Mouse (Mus musculus): Measurements from ENCODE around the gene 1700017N19Rik. TPM values are rescaled to one million over a fixed set of nuclear protein-coding genes. Genes with fewer than 3 reads are reported as not detected.

Gene 1700017N19Rik
- polyA plus RNA-seq, 1 experiment from 2014 or later: not detected

DNA sequence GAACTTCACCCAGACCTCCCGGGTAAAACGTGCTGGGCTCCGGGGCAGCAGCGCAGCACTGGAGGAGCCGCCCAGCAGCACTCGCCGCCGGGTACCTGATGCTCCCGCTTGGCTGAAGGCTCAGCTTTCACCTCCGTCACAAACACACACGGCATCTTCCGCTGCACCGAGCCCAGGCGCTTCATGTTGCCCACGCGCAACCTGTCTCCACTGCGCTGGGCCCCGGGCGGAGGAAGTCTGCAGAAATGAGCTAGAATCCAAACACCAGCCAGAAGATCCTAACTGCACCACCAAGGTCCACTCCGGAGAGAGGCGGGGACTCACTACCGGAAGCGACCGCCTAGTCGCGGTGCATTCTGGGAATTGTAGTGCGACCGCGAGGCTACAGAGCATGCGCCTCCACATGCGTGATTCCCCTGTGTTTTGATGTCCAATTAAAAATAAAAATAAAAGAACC, 1.3 kb upstream of the 1700017N19Rik start:
- peak overlapping the region; percentile 70 for H3K4me3 ChIP-seq (ENCODE audit: low read depth, low read length)
- H3K4me2 ChIP-seq: peak overlapping the region; percentile 66
- H3K27me3 ChIP-seq (ENCODE audit: control insufficient read depth, insufficient read depth, low read length): no peaks in the 10 kb centered on the region
- peak overlapping the region; percentile 35; the same call in 1 of the 2 replicates for H3K27ac ChIP-seq (ENCODE audit: low read depth, low read length)
- no peaks in the 10 kb centered on the region for H3K9me3 ChIP-seq (ENCODE audit: control insufficient read depth, low read length)
- under 1% methylated on average over 31 of the region's 31 CpGs for WGBS
- H3K9ac ChIP-seq (ENCODE audit: low read length): peak overlapping the region; percentile 81
- DNase-seq (ENCODE audit: low spot score, missing footprints) (peak; percentile 99), ATAC-seq (ENCODE audit: low FRiP score) (peak; percentile 99)
- H3K36me3 ChIP-seq (ENCODE audit: control insufficient read depth, insufficient read depth, low read length): no peaks in the 10 kb centered on the region; the same call in 1 of the 2 replicates
- 0 out of 2 replicates have a peak, but pooled peaks cover 3% of the 10 kb centered on the region for H3K4me1 ChIP-seq (ENCODE audit: control insufficient read depth, insufficient read depth, low read length)

- ATAC-seq (ENCODE audit: low FRiP score) (no peak), DNase-seq (ENCODE audit: low spot score, missing footprints) (no peak)
Observed at GRCm38 (mm10) chr10:100598339-100598738, 8.1 kb downstream of the 1700017N19Rik start.

GRCm38 (mm10) chr10:100603511-100603910, 13.2 kb downstream of the 1700017N19Rik start:
- Histone ChIP-seq H3K27me3 (ENCODE audit: control insufficient read depth, insufficient read depth, low read length) (no peaks in the 10 kb centered on the region), H3K4me3 (ENCODE audit: low read depth, low read length) (no peak overlapping the region), H3K9ac (ENCODE audit: low read length) (no peak overlapping the region), H3K9me3 (ENCODE audit: control insufficient read depth, low read length) (no peaks in the 10 kb centered on the region), H3K4me1 (ENCODE audit: control insufficient read depth, insufficient read depth, low read length) (no peaks in the 10 kb centered on the region), H3K4me2 (no peak overlapping the region), H3K36me3 (ENCODE audit: control insufficient read depth, insufficient read depth, low read length) (no peaks in the 10 kb centered on the region), H3K27ac (ENCODE audit: low read depth, low read length) (no peak overlapping the region)
- WGBS: 86% methylated on average over 9 of the region's 9 CpGs
- DNase-seq (ENCODE audit: low spot score, missing footprints) (no peak), ATAC-seq (ENCODE audit: low FRiP score) (no peak)

More at GRCm38 (mm10) chr10:100598339-100598738, 8.1 kb downstream of the 1700017N19Rik start:
- no peak overlapping the region for H3K4me2 ChIP-seq
- H3K27me3 ChIP-seq (ENCODE audit: control insufficient read depth, insufficient read depth, low read length): no peaks in the 10 kb centered on the region
- no peaks in the 10 kb centered on the region for H3K9me3 ChIP-seq (ENCODE audit: control insufficient read depth, low read length)
- H3K4me1 ChIP-seq (ENCODE audit: control insufficient read depth, insufficient read depth, low read length): no peaks in the 10 kb centered on the region
- no peak overlapping the region for H3K4me3 ChIP-seq (ENCODE audit: low read depth, low read length)
- H3K27ac ChIP-seq (ENCODE audit: low read depth, low read length): no peak overlapping the region
- WGBS: 85% methylated on average over 3 of the region's 3 CpGs
- no peaks in the 10 kb centered on the region for H3K36me3 ChIP-seq (ENCODE audit: control insufficient read depth, insufficient read depth, low read length)
- H3K9ac ChIP-seq (ENCODE audit: low read length): no peak overlapping the region

- H3K36me3 ChIP-seq (ENCODE audit: control insufficient read depth, insufficient read depth, low read length): no peaks in the 10 kb centered on the region
- H3K9me3 ChIP-seq (ENCODE audit: control insufficient read depth, low read length): no peaks in the 10 kb centered on the region
- WGBS: 63% methylated on average over 2 of the region's 2 CpGs
- no peak overlapping the region for H3K4me2 ChIP-seq
- H3K27ac ChIP-seq (ENCODE audit: low read depth, low read length): no peak overlapping the region
- no peaks in the 10 kb centered on the region for H3K4me1 ChIP-seq (ENCODE audit: control insufficient read depth, insufficient read depth, low read length)
- DNase-seq (ENCODE audit: low spot score, missing footprints) (no peak), ATAC-seq (ENCODE audit: low FRiP score) (no peak)
- H3K27me3 ChIP-seq (ENCODE audit: control insufficient read depth, insufficient read depth, low read length): no peaks in the 10 kb centered on the region
- H3K9ac ChIP-seq (ENCODE audit: low read length): no peak overlapping the region
- H3K4me3 ChIP-seq (ENCODE audit: low read depth, low read length): no peak overlapping the region
Observed at GRCm38 (mm10) chr10:100604254-100604653, 14.0 kb downstream of the 1700017N19Rik start.

GRCm38 (mm10) chr10:100617233-100617903, 27.1 kb downstream of the 1700017N19Rik start:
- Histone ChIP-seq H3K4me1 (ENCODE audit: control insufficient read depth, insufficient read depth, low read length) (no peaks in the 10 kb centered on the region), H3K36me3 (ENCODE audit: control insufficient read depth, insufficient read depth, low read length) (no peaks in the 10 kb centered on the region), H3K4me2 (no peak overlapping the region), H3K27me3 (ENCODE audit: control insufficient read depth, insufficient read depth, low read length) (no peaks in the 10 kb centered on the region), H3K4me3 (ENCODE audit: low read depth, low read length) (no peak overlapping the region), H3K9ac (ENCODE audit: low read length) (no peak overlapping the region), H3K27ac (ENCODE audit: low read depth, low read length) (no peak overlapping the region), H3K9me3 (ENCODE audit: control insufficient read depth, low read length) (no peaks in the 10 kb centered on the region)
- no peak for ATAC-seq (ENCODE audit: low FRiP score)
- DNase-seq (ENCODE audit: low spot score, missing footprints): no peak
- WGBS: 83% methylated on average over 6 of the region's 6 CpGs

GRCm38 (mm10) chr10:100619474-100619873, 29.2 kb downstream of the 1700017N19Rik start:
- WGBS: 92% methylated on average over 7 of the region's 7 CpGs
- Histone ChIP-seq H3K27ac (ENCODE audit: low read depth, low read length) (no peak overlapping the region), H3K9ac (ENCODE audit: low read length) (no peak overlapping the region), H3K4me3 (ENCODE audit: low read depth, low read length) (no peak overlapping the region), H3K27me3 (ENCODE audit: control insufficient read depth, insufficient read depth, low read length) (no peaks in the 10 kb centered on the region), H3K9me3 (ENCODE audit: control insufficient read depth, low read length) (no peaks in the 10 kb centered on the region), H3K36me3 (ENCODE audit: control insufficient read depth, insufficient read depth, low read length) (no peaks in the 10 kb centered on the region), H3K4me1 (ENCODE audit: control insufficient read depth, insufficient read depth, low read length) (no peaks in the 10 kb centered on the region), H3K4me2 (no peak overlapping the region)
- ATAC-seq (ENCODE audit: low FRiP score) (no peak), DNase-seq (ENCODE audit: low spot score, missing footprints) (no peak)

DNA sequence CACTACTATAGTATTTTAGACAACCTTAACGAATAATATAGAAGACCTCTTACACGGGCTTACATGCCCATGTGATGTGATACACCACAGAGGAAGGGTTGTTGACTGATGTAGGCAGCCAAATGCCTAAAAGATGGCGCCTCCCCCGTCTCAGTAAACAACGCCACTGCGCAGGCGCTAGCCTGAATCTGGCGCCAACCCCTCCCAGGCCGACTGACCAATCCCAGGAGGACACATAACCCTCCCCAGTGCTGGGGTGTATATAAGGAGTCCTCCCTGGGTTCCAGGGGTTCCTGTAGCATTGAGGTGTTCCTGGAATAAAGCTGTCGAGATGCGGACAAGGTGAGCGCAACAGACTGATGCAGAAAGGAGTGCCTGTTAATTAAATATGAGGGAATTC, 29.8 kb downstream of the 1700017N19Rik start:
- Histone ChIP-seq H3K27ac (ENCODE audit: low read depth, low read length) (no peak overlapping the region), H3K4me1 (ENCODE audit: control insufficient read depth, insufficient read depth, low read length) (no peaks in the 10 kb centered on the region), H3K36me3 (ENCODE audit: control insufficient read depth, insufficient read depth, low read length) (no peaks in the 10 kb centered on the region), H3K4me3 (ENCODE audit: low read depth, low read length) (no peak overlapping the region), H3K27me3 (ENCODE audit: control insufficient read depth, insufficient read depth, low read length) (no peaks in the 10 kb centered on the region), H3K9me3 (ENCODE audit: control insufficient read depth, low read length) (no peaks in the 10 kb centered on the region), H3K9ac (ENCODE audit: low read length) (no peak overlapping the region), H3K4me2 (no peak overlapping the region)
- DNase-seq (ENCODE audit: low spot score, missing footprints): no peak
- no peak for ATAC-seq (ENCODE audit: low FRiP score)
- WGBS: 93% methylated on average over 12 of the region's 12 CpGs

DNA sequence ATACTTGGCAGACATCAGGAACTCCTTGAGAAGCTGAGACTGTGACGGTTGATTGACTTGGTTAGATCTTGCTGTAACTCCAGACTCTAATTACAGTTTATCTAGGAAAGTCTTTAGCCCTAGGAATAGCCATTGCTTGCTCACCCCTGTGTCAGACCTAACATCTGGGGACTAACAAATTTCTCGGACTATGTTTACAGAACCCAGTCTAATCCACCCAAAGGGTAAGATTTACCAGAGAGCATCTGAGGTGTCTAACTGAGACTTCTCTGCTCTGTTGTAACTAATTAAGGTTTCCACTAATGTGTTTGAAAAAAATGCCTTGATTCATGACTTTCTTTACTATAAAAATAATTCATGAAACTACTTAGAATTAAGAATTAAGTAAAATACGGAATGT, 32.2 kb downstream of the 1700017N19Rik start:
- H3K4me2 ChIP-seq: no peak overlapping the region
- no peak overlapping the region for H3K9ac ChIP-seq (ENCODE audit: low read length)
- no peaks in the 10 kb centered on the region for H3K4me1 ChIP-seq (ENCODE audit: control insufficient read depth, insufficient read depth, low read length)
- H3K9me3 ChIP-seq (ENCODE audit: control insufficient read depth, low read length): no peaks in the 10 kb centered on the region
- H3K4me3 ChIP-seq (ENCODE audit: low read depth, low read length): no peak overlapping the region
- no peak for DNase-seq (ENCODE audit: low spot score, missing footprints)
- ATAC-seq (ENCODE audit: low FRiP score): no peak
- no peaks in the 10 kb centered on the region for H3K36me3 ChIP-seq (ENCODE audit: control insufficient read depth, insufficient read depth, low read length)
- H3K27ac ChIP-seq (ENCODE audit: low read depth, low read length): no peak overlapping the region
- no peaks in the 10 kb centered on the region for H3K27me3 ChIP-seq (ENCODE audit: control insufficient read depth, insufficient read depth, low read length)
- 79% methylated on average over 3 of the region's 3 CpGs for WGBS

GRCm38 (mm10) chr10:100629762-100630438, 39.6 kb downstream of the 1700017N19Rik start:
- no peak overlapping the region for H3K9ac ChIP-seq (ENCODE audit: low read length)
- no peaks in the 10 kb centered on the region for H3K9me3 ChIP-seq (ENCODE audit: control insufficient read depth, low read length)
- no peak overlapping the region; the same call in 1 of the 2 replicates for H3K4me2 ChIP-seq
- no peak overlapping the region for H3K4me3 ChIP-seq (ENCODE audit: low read depth, low read length)
- no peaks in the 10 kb centered on the region for H3K27me3 ChIP-seq (ENCODE audit: control insufficient read depth, insufficient read depth, low read length)
- no peaks in the 10 kb centered on the region for H3K4me1 ChIP-seq (ENCODE audit: control insufficient read depth, insufficient read depth, low read length)
- no peaks in the 10 kb centered on the region for H3K36me3 ChIP-seq (ENCODE audit: control insufficient read depth, insufficient read depth, low read length)
- DNase-seq (ENCODE audit: low spot score, missing footprints) (peak; percentile 93), ATAC-seq (ENCODE audit: low FRiP score) (peak; percentile 58; the same call in 1 of the 2 replicates)
- WGBS: 31% methylated on average over 20 of the region's 20 CpGs
- H3K27ac ChIP-seq (ENCODE audit: low read depth, low read length): no peak overlapping the region

All from midbrain, embryonic 11.5 days (tissue).